8 mouse cellular contexts compared by ENCODE assay signal in the genomic region with DNA sequence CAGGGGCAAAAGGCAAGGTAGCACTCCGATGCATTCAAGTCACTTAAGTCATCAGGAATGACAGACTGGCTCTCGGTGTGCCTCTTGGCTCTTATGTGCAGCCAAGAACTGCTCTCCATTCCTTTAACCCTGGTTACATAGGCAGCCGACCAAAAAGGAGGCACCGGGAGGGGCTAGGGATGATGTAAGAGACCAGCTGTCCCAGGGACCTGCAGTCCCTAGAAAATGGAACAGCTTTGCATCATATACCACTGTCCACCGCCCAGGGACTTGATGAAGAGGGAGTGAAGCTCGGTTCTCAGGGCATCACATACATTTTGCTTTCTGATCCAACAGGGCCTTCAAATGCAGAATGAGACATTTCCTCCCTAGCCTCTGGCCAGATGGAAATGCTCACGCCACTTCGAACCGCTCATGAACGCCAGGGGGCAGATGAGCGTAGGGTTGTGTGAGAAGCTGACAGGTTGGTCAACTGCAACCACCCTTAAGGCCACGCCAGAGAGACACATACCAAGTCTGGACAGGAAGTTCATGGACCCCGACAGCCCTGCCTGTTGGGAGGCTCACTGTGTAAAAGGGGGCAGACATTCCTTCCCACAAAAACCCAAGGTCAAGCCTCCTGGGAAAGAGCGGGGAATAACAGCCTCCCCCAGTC. TPM values are rescaled to one million over a fixed set of nuclear protein-coding genes. Genes with fewer than 3 reads are reported as not detected.
DNase-seq lines count a peak whose midpoint lies in the region; ATAC-seq lines count a peak whose summit lies in the region.

No protein-coding gene starts in this region.

- peak; percentile 75 to 93 for DNase-seq in adrenal gland, adult (ENCODE audit: inconsistent age in 2 of 2, low spot score in 1 of 2)
- DNase-seq in cerebellum, postnatal 14 days: peak; percentile 72 to 82
- peak; percentile 88 for DNase-seq in gastrocnemius, postnatal 10 days
- peak; percentile 32 for DNase-seq in induced T-regulatory cell, adult 2 months (ENCODE audit: low read depth)
- DNase-seq in left cerebral cortex, postnatal 25 days (ENCODE audit: low spot score in 2 of 2): peak; percentile 69 to 75
- peak; percentile 74 for DNase-seq in right cerebral cortex, postnatal 14 days

- peak; percentile 64; the same call in 1 of the 2 replicates for ATAC-seq in megakaryocyte-erythroid progenitor cell, adult 5-6 weeks (replicated peaks; ENCODE audit: low FRiP score, low TSS enrichment, poor library complexity, severe bottlenecking)
- ATAC-seq in erythroid progenitor cell, adult 5-6 weeks (replicated peaks; ENCODE audit: low FRiP score, poor library complexity, severe bottlenecking): no peak

- intact Hi-C loops in left cerebral cortex, postnatal 25 days (cut with DNase I): loop anchor here (1.0 kb wide), 1 partner anchor 39 kb away; no protein-coding TSS in a partner anchor

RNA-seq across cellular contexts. Expression of gene Myrf, which starts 25.8 kb away (rescaled TPM):
- under 1 TPM; 0.09 to 0.14 TPM for total RNA-seq in gastrocnemius, postnatal 10 days (2021)
- total RNA-seq in left cerebral cortex, postnatal 25 days (2021): 10 to 100 TPM; 12.2 to 16.1 TPM
- total RNA-seq in megakaryocyte-erythroid progenitor cell, adult 5-6 weeks (2014; fragmentation: Nextera tagmentation): not detected in 2 replicates
- total RNA-seq in megakaryocyte-erythroid progenitor cell, adult 5-6 weeks (2017): not detected in 2 replicates
- total RNA-seq in erythroid progenitor cell, adult 5-6 weeks (2015; ENCODE audit: low replicate concordance): not detected in 2 replicates
- total RNA-seq in erythroid progenitor cell, adult 5-6 weeks (2017; ENCODE audit: low replicate concordance): not detected in 2 replicates

RNA-seq across cellular contexts. Expression of gene Dagla, which starts 38.4 kb away (rescaled TPM):
- 1 to 10 TPM; 8.9 to 9.3 TPM for total RNA-seq in gastrocnemius, postnatal 10 days (2021)
- 10 to 100 TPM; 90.4 to 91.2 TPM for total RNA-seq in left cerebral cortex, postnatal 25 days (2021)
- total RNA-seq in megakaryocyte-erythroid progenitor cell, adult 5-6 weeks (2014; fragmentation: Nextera tagmentation): not detected in 2 replicates
- total RNA-seq in megakaryocyte-erythroid progenitor cell, adult 5-6 weeks (2017): not detected in 2 replicates
- not detected in 2 replicates for total RNA-seq in erythroid progenitor cell, adult 5-6 weeks (2015; ENCODE audit: low replicate concordance)
- not detected in 2 replicates for total RNA-seq in erythroid progenitor cell, adult 5-6 weeks (2017; ENCODE audit: low replicate concordance)

Comparison
In these comparisons a context has a peak if more than half of its experiments do, and no peak if none do; other contexts are left out.
1. DNase-seq: peak in every context shown above with its lines; median percentile 88 in gastrocnemius, postnatal 10 days; 84 in adrenal gland, adult; 77 in cerebellum, postnatal 14 days; 74 in right cerebral cortex, postnatal 14 days; 72 in left cerebral cortex, postnatal 25 days; 32 in induced T-regulatory cell, adult 2 months.
2. RNA of gene Myrf, which starts 25.8 kb away (total RNA-seq): 12.2 to 16.1 TPM in left cerebral cortex, postnatal 25 days; 0.09 to 0.14 TPM in gastrocnemius, postnatal 10 days, not detected in megakaryocyte-erythroid progenitor cell, adult 5-6 weeks and not detected in erythroid progenitor cell, adult 5-6 weeks; every median in the first group is over 10 times any median in the second.
3. RNA of gene Dagla, which starts 38.4 kb away (total RNA-seq): 90.4 to 91.2 TPM in left cerebral cortex, postnatal 25 days and 8.9 to 9.3 TPM in gastrocnemius, postnatal 10 days; not detected in megakaryocyte-erythroid progenitor cell, adult 5-6 weeks and not detected in erythroid progenitor cell, adult 5-6 weeks; every median in the first group is over 4 times any median in the second.